Mouse (Mus musculus): ENCODE data around the gene Acot3.
A peak's percentile ranks its signal among the peaks of the same experiment; 100 is the strongest.

Acot3 gene

GRCm38 (mm10) chr12:84100604-84101492 lies 48.9 kb downstream of the Acot3 start, which contains the start of gene Acot6:
Gene Acot6 (plus strand): TSS chr12:84100654.
- peak; percentile 46 for DNase-seq (ENCODE audit: low spot score)

- no peak for DNase-seq (ENCODE audit: low spot score)
Observed at GRCm38 (mm10) chr12:84101493-84101845, 49.5 kb downstream of the Acot3 start.

- DNase-seq (ENCODE audit: low spot score) = no peak
Observed at GRCm38 (mm10) chr12:84107012-84107411, 55.1 kb downstream of the Acot3 start.

- DNase-seq (ENCODE audit: low spot score) = no peak
Observed at GRCm38 (mm10) chr12:84107692-84108091, 55.7 kb downstream of the Acot3 start.

- DNase-seq (ENCODE audit: low spot score) = no peak
Observed at GRCm38 (mm10) chr12:84109924-84110323, 58.0 kb downstream of the Acot3 start.

Data from testis, postnatal 14 days (tissue).